Comparison of ENCODE assay signal across 30 mouse cellular contexts in genomic region chr9:30980467-30980866, GRCm38 (mm10). TPM values are rescaled to one million over a fixed set of nuclear protein-coding genes. Genes with fewer than 3 reads are reported as not detected.
A peak's percentile ranks its signal among the peaks of the same experiment; 100 is the strongest.
DNase-seq lines count a peak whose midpoint lies in the region; ATAC-seq and TF ChIP-seq lines count a peak whose summit lies in the region.
"Had no signal": no experiment of that assay in that cellular context is flagged by ENCODE, and none has a peak within 500 bp of the region (broad histone marks: within the 10 kb centered on the region; RNA-seq: fewer than 3 reads in every experiment).

No protein-coding gene starts in this region.

- TF ChIP-seq EP300 in stomach, postnatal 0 days (optimal IDR thresholded peaks at IDR 0.05) = no peak

- no peak for ATAC-seq in heart, embryonic 13.5 days (ENCODE audit: extremely low read depth, insufficient number of reproducible peaks, low FRiP score, low TSS enrichment)
- ATAC-seq in kidney, postnatal 0 days (replicated peaks; ENCODE audit: low FRiP score, low read depth) = no peak
- no peak for ATAC-seq in kidney, embryonic 14.5 days (ENCODE audit: low FRiP score, low TSS enrichment)
- no peak for ATAC-seq in stomach, postnatal 0 days (ENCODE audit: low FRiP score, low TSS enrichment)
- ATAC-seq in inflammation-experienced regulatory T-cells, adult 6 months = no peak

- no peaks in the 10 kb centered on the region for H3K36me3 ChIP-seq in heart, embryonic 13.5 days
- H3K36me3 ChIP-seq in kidney, postnatal 0 days (ENCODE audit: insufficient read depth, low read length) = no peaks in the 10 kb centered on the region
- no peaks in the 10 kb centered on the region for H3K36me3 ChIP-seq in kidney, embryonic 14.5 days (ENCODE audit: control insufficient read depth, insufficient read depth, low read length)
- H3K36me3 ChIP-seq in stomach, postnatal 0 days (ENCODE audit: control insufficient read depth, insufficient read depth, low read length) = no peaks in the 10 kb centered on the region
- H3K36me3 ChIP-seq: embryonic facial prominence, embryonic 13.5 days; forebrain, embryonic 12.5 days; hindbrain, embryonic 12.5 days; limb, embryonic 15.5 days; neural tube, embryonic 13.5 days had no signal

- peak; percentile 22; the same call in 1 of the 2 replicates for TF ChIP-seq CTCF in kidney, postnatal 0 days (IDR thresholded peaks at IDR 0.05; ENCODE audit: low read depth)
- peak; percentile 58 for TF ChIP-seq CTCF in stomach, postnatal 0 days (IDR thresholded peaks at IDR 0.05; ENCODE audit: low read depth)

- no peak for DNase-seq in heart, adult 11 months
- no peak for DNase-seq in kidney, postnatal 0 days (ENCODE audit: low spot score)
- peak; percentile 39 for DNase-seq in lung, postnatal 10 days
- DNase-seq in lung, postnatal 14 days = no peak
- no peak for DNase-seq in stomach, postnatal 0 days (ENCODE audit: low spot score)
- DNase-seq: adrenal gland, adult 2 months; cerebellum, adult 2 months; cerebellum, postnatal 25 days; embryo, embryonic 11 days; gastrocnemius, postnatal 25 days; kidney, adult 2 months; kidney, postnatal 14 days; layer of hippocampus, postnatal 36 days; left cerebral cortex, postnatal 4 days; midbrain, embryonic 14.5 days; retina, postnatal 1 day; right cerebral cortex, postnatal 4 days; thymus, postnatal 25 days had no signal

- no peaks in the 10 kb centered on the region for H3K27me3 ChIP-seq in heart, embryonic 13.5 days (replicated peaks)
- no peaks in the 10 kb centered on the region for H3K27me3 ChIP-seq in kidney, postnatal 0 days (ENCODE audit: insufficient read depth, low read length)
- H3K27me3 ChIP-seq in kidney, embryonic 14.5 days (ENCODE audit: control insufficient read depth, insufficient read depth, low read length) = no peaks in the 10 kb centered on the region
- H3K27me3 ChIP-seq in stomach, postnatal 0 days (ENCODE audit: control insufficient read depth, insufficient read depth, low read length) = no peaks in the 10 kb centered on the region
- H3K27me3 ChIP-seq: embryonic facial prominence, embryonic 13.5 days; forebrain, embryonic 12.5 days; hindbrain, embryonic 12.5 days; neural tube, embryonic 13.5 days had no signal

- H3K9me3 ChIP-seq in heart, embryonic 13.5 days = no peaks in the 10 kb centered on the region
- H3K9me3 ChIP-seq in kidney, postnatal 0 days (replicated peaks; ENCODE audit: low read length) = no peaks in the 10 kb centered on the region
- no peaks in the 10 kb centered on the region for H3K9me3 ChIP-seq in kidney, embryonic 14.5 days (ENCODE audit: control insufficient read depth, low read length)
- no peaks in the 10 kb centered on the region for H3K9me3 ChIP-seq in stomach, postnatal 0 days (ENCODE audit: control insufficient read depth, low read length)
- H3K9me3 ChIP-seq: embryonic facial prominence, embryonic 13.5 days; forebrain, embryonic 12.5 days; hindbrain, embryonic 12.5 days; limb, embryonic 15.5 days; neural tube, embryonic 13.5 days had no signal

- no peak overlapping the region for H3K9ac ChIP-seq in heart, embryonic 13.5 days
- H3K9ac ChIP-seq in kidney, postnatal 0 days (ENCODE audit: low read depth, low read length) = no peak overlapping the region
- no peak overlapping the region for H3K9ac ChIP-seq in kidney, embryonic 14.5 days (ENCODE audit: low read depth, low read length)
- H3K9ac ChIP-seq in stomach, postnatal 0 days (ENCODE audit: low read length) = no peak overlapping the region
- H3K9ac ChIP-seq: embryonic facial prominence, embryonic 13.5 days; forebrain, embryonic 12.5 days; hindbrain, embryonic 12.5 days; limb, embryonic 15.5 days; liver, embryonic 14.5 days; neural tube, embryonic 13.5 days had no signal

- H3K4me1 ChIP-seq in heart, embryonic 13.5 days = peaks cover 40% of the 10 kb centered on the region
- no peaks in the 10 kb centered on the region for H3K4me1 ChIP-seq in kidney, postnatal 0 days (replicated peaks; ENCODE audit: insufficient read depth, low read length)
- H3K4me1 ChIP-seq in kidney, embryonic 14.5 days (ENCODE audit: control insufficient read depth, insufficient read depth, low read length) = no peaks in the 10 kb centered on the region
- H3K4me1 ChIP-seq in stomach, postnatal 0 days (replicated peaks; ENCODE audit: control insufficient read depth, insufficient read depth) = no peaks in the 10 kb centered on the region
- H3K4me1 ChIP-seq: forebrain, embryonic 12.5 days; hindbrain, embryonic 12.5 days; neural tube, embryonic 13.5 days had no signal

- no peak overlapping the region for H3K4me3 ChIP-seq in heart, embryonic 13.5 days
- H3K4me3 ChIP-seq in kidney, postnatal 0 days (replicated peaks; ENCODE audit: low read depth, low read length) = no peak overlapping the region
- no peak overlapping the region for H3K4me3 ChIP-seq in kidney, embryonic 14.5 days (ENCODE audit: low read length)
- H3K4me3 ChIP-seq in stomach, postnatal 0 days (ENCODE audit: low read depth, low read length) = no peak overlapping the region
- H3K4me3 ChIP-seq: embryonic facial prominence, embryonic 13.5 days; erythroblast, embryonic 14.5 days; forebrain, embryonic 12.5 days; hindbrain, embryonic 12.5 days; limb, embryonic 15.5 days; myocyte; neural tube, embryonic 13.5 days had no signal

- H3K27ac ChIP-seq in heart, embryonic 13.5 days (replicated peaks) = peak overlapping the region; percentile 58; the same call in 1 of the 2 replicates
- no peak overlapping the region for H3K27ac ChIP-seq in kidney, postnatal 0 days
- H3K27ac ChIP-seq in kidney, embryonic 14.5 days (ENCODE audit: low read depth, low read length) = no peak overlapping the region
- H3K27ac ChIP-seq in stomach, postnatal 0 days (replicated peaks) = no peak overlapping the region
- H3K27ac ChIP-seq: embryonic facial prominence, embryonic 13.5 days; forebrain, embryonic 12.5 days; hindbrain, embryonic 12.5 days; limb, embryonic 15.5 days; liver, embryonic 14.5 days; neural tube, embryonic 13.5 days had no signal

- 43% methylated on average over 2 of the region's 2 CpGs for WGBS in heart, embryonic 13.5 days
- 73% methylated on average over 2 of the region's 2 CpGs for WGBS in kidney, postnatal 0 days
- 75% methylated on average over 2 of the region's 2 CpGs for WGBS in kidney, embryonic 14.5 days
- 47% methylated on average over 2 of the region's 2 CpGs for WGBS in stomach, postnatal 0 days

- H3K4me2 ChIP-seq in heart, embryonic 13.5 days = no peak overlapping the region
- H3K4me2 ChIP-seq in kidney, postnatal 0 days (ENCODE audit: low read length) = no peak overlapping the region
- H3K4me2 ChIP-seq in kidney, embryonic 14.5 days (replicated peaks; ENCODE audit: low read depth, low read length) = no peak overlapping the region
- no peak overlapping the region for H3K4me2 ChIP-seq in stomach, postnatal 0 days (replicated peaks; ENCODE audit: low read depth)
- H3K4me2 ChIP-seq: embryonic facial prominence, embryonic 13.5 days; forebrain, embryonic 12.5 days; hindbrain, embryonic 12.5 days; limb, embryonic 15.5 days; neural tube, embryonic 13.5 days had no signal

RNA-seq across cellular contexts. Expression of gene Adamts8, which starts 38.1 kb away (rescaled TPM):
- polyA plus RNA-seq in heart, embryonic 13.5 days (2015; fragmentation: Nextera tagmentation; extraction: Ambion mirVana) = 8.1 and 8.7 TPM in 2 replicates
- polyA plus RNA-seq in kidney, postnatal 0 days (2015; fragmentation: Nextera tagmentation; extraction: Ambion mirVana) = 0.66 and 0.80 TPM in 2 replicates
- polyA plus RNA-seq in kidney, embryonic 14.5 days (2014; fragmentation: Nextera tagmentation; extraction: Ambion mirVana) = 0.35 and 0.40 TPM in 2 replicates
- 7.8 and 8.8 TPM in 2 replicates for polyA plus RNA-seq in stomach, postnatal 0 days (2015; fragmentation: Nextera tagmentation; extraction: Ambion mirVana)
- polyA plus RNA-seq in inflammation-experienced regulatory T-cells, adult 6 months (2017; shearing (Covaris generic)) = under 1 TPM; 0.16 to 0.30 (median 0.21) TPM
- polyA plus RNA-seq: C2C12; erythroblast, embryonic 14.5 days; myocyte had no signal

RNA-seq across cellular contexts. Expression of gene Zbtb44, which starts 50.0 kb away (rescaled TPM):
- polyA plus RNA-seq in heart, embryonic 13.5 days (2015; fragmentation: Nextera tagmentation; extraction: Ambion mirVana) = 5.3 and 6.7 TPM in 2 replicates
- polyA plus RNA-seq in kidney, postnatal 0 days (2015; fragmentation: Nextera tagmentation; extraction: Ambion mirVana) = 8.3 and 9.8 TPM in 2 replicates
- polyA plus RNA-seq in kidney, embryonic 14.5 days (2014; fragmentation: Nextera tagmentation; extraction: Ambion mirVana) = 7.5 and 7.7 TPM in 2 replicates
- 6.5 and 8.2 TPM in 2 replicates for polyA plus RNA-seq in stomach, postnatal 0 days (2015; fragmentation: Nextera tagmentation; extraction: Ambion mirVana)
- 1 to 10 TPM; 4.4 to 7.6 (median 5.4) TPM for polyA plus RNA-seq in inflammation-experienced regulatory T-cells, adult 6 months (2017; shearing (Covaris generic))

RNA-seq across cellular contexts. Expression of gene Adamts15, which starts 58.2 kb away (rescaled TPM):
- 7.9 and 9.0 TPM in 2 replicates for polyA plus RNA-seq in heart, embryonic 13.5 days (2015; fragmentation: Nextera tagmentation; extraction: Ambion mirVana)
- 4.9 and 5.8 TPM in 2 replicates for polyA plus RNA-seq in kidney, postnatal 0 days (2015; fragmentation: Nextera tagmentation; extraction: Ambion mirVana)
- 1.9 and 5.8 TPM in 2 replicates for polyA plus RNA-seq in kidney, embryonic 14.5 days (2014; fragmentation: Nextera tagmentation; extraction: Ambion mirVana)
- polyA plus RNA-seq in stomach, postnatal 0 days (2015; fragmentation: Nextera tagmentation; extraction: Ambion mirVana) = 1.9 and 2.6 TPM in 2 replicates
- not detected for polyA plus RNA-seq in inflammation-experienced regulatory T-cells, adult 6 months (2017; shearing (Covaris generic))
- polyA plus RNA-seq: C2C12; erythroblast, embryonic 14.5 days; myocyte had no signal
